Mouse (Mus musculus): ENCODE results near the gene Zbtb9. TPM values are rescaled to one million over a fixed set of nuclear protein-coding genes. Genes with fewer than 3 reads are reported as not detected.

Zbtb9 gene
- total RNA-seq, 2 experiments from 2014 or later: 5.2 to 7.4 TPM

DNA sequence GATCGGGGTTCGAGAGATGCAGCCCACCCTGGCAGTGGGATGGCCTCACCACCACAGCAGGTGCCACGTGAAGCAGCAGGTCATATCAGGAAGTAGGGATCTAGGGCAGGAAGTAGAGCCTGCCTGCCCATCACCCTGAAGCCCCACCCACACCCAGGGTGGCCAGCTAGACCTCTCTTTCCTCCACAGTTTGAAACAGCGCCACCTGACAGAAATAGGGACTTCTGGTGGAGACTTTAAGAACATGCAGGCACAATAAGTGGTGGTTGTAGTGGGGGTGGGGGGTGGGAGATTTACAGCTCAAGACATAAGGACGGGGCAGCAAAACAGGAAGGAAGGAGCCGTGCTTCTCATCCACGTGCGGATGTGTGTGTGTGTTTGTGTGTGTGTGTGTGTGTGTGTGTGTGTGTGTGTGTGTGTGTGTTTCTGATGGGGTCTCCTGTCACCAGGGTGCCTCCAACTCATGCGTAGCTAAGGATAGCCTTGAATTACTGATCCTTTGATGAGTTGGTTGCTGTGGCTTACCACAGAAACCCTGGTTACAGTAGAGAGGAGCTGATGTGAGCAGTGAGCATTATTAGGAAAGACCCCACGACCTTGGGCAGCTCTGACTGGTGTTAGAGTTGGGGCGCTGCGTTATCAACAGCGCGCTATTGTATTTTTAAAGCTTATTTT, 39.2 kb downstream of the Zbtb9 start:
- DNase-seq: no peak

DNA sequence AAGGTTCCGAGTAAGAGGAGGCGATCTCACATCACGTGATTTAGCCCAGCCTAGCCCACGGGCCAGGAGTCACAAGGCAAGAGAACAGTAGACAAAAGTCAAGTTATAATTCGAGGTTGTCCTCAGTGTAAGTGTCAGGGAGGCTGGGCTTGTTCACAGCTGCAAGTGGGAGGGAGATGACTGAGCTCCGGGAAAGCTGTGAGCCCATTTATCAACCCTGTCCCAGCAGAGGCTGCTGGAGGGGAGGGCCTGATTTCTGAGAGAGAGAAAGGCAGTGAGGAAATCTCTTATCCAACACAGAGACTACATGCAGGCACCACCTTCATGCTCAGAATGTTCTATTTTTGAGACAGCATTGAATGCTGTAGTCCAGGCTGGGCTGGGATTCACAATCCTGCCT, 39.9 kb downstream of the Zbtb9 start:
- DNase-seq: no peak

DNA sequence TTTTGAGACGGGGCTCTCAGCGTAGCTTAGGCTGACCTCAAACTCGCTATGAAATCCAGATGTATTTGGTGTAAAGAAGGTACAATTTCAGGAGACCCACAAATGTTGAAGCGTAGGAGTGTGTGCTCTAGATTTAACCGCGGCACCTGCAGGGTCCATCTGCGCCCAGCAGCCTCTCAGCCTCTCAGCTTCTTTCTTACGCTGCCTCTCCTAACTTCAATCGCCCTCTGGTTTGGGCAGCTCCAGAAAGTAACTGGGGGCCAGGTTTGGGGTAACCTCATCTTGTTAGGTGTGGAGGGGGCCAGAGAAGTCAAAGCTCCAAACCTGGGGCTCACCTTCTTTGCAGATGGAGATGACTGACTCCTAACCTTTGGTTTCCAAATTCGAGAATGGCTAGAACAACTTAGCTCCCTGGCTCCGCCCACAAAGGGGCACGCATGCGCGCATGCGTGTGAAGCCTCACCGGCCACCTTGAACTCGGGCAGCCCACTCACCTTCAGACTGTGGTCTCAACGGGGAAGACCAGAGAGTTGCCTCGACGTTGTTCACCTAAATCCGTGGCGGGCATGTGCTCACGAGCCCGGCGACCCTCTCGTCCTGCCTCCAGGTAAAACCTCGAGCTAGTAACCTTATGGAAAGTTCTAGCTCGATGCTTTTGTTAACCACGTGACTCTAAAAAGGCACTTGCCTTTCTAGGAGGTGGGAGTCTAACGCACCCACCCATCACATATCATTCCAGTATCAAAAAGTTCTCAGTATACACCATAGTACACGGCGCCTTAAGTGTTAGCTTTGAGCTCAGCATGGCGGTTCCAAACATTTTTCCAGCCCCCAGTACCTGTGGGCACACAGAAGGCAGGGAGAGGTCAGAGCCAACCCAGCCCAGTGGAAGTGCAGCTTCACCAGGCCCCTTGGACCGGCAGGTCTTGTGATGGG, 44.9 kb downstream of the Zbtb9 start:
- DNase-seq: peak; percentile 94

DNA sequence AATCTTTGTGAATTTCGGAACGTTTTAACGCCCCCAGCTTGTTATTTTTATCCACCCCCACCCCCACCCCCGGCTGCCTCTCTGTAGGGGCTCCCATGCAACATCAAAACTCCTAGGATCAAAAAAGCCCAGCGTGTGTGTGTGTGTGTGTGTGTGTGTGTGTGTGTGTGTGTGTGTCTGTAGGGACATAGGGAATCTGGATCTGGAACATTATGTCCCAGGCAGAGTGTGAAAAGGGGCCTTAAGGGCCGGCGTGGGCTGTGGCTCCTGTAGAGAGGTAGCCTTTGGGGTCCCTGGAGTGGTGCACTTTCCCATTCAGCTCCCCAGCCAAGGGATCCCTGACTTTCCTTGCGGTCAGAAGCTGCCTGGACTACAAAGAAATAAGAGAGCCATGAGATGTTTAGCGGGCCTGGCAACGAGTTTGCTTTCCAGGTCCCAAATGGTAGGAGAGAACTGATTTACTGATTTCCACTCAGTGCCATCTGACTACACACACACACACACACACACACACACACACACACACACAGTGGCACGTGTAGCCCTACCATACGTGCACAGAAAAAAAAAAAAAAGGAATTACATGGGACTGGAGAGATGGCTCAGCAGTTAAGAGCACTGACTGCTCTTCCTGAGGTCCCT, 45.7 kb downstream of the Zbtb9 start:
- DNase-seq: peak; percentile 39

DNA sequence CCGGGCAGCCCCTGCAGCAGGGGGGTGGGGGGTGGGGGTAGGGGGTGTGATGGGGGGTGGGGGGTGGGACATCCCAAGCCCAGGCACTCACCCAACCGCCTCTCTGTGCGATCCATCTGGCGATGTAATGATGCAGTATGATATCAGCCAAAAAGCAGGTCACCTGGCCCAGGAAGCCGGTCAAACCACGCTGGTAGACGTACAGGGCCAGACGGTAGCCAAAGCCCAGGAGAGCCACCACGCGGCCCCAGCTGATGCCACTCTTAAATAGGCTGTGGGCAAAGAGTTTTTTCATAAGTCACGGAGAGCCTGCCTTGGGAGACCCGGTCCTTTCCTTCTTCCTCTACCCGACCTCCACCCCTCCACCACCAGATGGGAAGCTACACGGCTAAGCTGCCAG, 48.1 kb downstream of the Zbtb9 start:
- DNase-seq: no peak

DNA sequence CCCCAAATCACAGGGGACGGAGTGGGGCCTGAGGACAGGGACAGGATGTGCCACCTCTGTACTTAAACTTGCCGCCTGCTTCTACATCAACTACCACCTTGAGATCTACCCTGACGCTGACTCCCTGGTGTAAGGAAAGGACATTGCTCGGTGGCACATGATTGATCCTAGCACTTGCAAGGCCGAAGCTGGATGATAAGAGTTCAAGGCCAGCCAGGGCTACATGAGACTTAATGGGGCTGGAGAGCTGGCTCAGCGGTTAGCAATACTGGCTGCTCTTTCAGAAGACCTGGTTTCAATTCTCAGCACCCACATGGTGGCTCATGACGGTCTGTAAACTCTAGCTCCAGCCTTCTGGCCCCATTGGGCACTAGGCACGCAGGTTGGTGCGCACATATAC, 48.8 kb downstream of the Zbtb9 start:
- no peak for DNase-seq

DNA sequence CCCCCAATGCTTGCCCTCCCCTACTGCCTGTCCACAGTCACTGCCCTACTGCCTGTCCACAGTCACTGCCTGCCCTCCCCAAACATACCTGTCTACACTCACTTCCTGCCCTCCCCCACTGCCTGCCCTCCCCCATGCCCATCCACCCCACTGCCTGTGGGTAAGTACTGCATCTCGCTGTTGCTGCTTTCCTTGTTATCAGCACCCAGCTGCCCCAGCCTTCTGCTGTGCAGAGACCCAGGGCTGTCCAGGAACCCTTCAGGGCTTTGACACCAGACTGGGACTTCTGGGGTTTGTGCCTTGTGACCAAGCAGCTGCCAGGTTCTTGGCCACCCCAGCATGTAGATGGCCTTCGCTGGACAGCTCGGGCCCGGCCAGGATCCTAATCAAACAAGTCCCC, 50.4 kb downstream of the Zbtb9 start:
- DNase-seq: no peak

DNA sequence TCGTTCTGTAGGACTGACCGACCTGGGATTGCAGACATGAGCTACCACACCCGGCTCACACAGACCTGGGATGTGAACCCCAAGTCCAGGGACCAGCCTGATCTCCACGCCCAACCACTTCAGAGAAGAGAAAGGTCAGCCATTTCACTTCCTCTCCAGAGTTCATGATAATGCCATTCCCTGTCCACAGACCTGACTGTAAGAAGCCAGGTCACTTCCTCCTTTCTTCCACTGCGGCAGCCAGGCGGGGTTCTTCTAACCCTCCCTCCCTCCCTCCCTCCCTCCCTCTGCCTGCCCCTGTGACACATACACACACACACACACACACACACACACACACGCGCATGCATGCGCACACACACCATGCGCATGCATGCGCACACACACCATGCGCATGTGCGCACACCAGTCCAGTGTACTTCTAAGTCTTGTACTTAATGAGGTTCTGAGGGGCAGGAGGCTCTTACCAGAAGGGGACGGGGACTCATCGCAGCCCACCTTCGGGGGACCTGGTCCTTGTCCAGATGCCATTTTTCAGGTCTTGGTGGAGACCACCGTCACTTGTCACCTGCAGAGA, 52.4 kb downstream of the Zbtb9 start:
- DNase-seq: no peak

DNA sequence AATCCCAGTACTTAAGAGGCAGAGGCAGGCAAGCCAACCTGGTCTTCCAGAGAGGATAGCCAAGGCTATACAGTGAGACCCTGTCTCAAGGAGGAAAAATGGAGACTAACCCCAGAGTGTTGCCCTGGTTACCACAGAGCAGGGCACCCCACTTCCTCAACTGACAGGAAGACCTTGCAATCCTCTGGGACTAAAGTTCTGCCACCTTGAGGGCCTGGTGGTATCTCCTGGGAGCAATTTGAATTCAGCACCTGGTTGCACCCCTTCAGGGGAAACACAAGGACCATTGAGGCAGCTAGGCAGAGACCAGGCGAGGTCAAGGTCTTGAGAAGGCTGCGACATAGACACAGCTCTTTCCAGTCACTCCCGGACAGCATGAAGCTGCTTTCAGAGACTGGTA, 53.0 kb downstream of the Zbtb9 start:
- DNase-seq: no peak

DNA sequence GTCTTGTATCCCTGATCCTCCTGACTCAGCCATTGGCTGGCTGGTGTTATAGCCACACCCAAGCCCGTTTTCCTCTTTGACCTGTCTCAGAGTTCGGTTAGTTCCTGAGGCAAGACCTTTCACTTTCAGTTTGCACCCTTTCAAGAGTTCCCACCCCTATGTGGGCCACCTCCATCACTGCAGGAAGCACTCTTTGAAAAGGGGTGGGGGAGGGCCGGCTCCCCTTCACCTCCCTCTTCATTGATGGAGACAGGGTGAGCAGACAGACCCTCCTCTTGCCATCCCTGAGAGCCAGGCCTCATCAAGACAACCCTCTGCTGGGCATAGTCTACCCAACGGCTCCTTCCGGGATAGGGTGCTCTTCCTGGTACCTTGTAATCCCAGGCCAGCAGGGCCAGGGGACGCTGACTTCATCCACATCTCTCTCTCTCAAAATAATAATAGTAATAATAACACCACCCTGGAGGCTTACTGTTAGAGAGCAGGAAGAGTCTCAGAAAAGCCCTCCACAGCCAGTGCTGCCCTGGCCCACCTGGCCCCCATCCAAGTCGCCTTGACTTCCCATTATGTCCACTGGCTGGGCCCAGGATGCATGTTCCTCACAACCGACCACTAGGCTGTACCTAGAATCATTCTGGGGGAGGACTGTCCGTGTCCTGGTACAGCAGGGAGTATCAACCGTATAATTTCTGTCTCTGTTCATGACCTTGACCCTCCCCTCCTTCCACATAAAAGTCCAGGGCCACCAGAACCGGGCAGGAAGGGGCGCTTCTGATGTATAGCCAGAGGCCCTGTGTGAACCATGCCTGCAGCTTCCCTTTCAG, 54.7 kb downstream of the Zbtb9 start:
- DNase-seq: peak; percentile 55

DNA sequence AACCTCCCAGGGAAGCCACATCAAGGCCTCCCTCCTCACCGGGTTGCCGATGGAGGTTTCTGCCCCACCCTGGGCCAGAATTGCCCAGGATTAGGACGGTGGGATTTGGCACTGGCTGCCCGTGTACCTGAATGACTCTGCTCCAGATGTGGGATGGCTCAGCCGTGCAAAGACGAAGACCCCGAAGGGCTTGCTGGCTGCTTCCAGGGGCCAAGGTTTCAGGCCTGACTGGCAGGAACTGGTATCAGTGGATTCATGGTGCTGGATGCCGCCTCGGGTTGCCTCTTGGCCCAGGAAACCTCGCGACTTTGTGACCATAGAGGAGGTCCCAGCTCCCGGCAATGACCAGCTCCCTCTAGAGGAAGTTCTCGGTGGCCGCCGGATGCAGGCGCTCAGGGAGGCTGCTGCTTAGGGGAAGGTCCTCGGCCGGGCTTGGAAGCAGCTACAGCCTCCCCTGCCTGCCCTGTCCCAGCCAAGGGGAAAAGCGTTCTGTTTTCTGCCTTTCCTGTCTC, 55.4 kb downstream of the Zbtb9 start:
- DNase-seq: peak; percentile 94

DNA sequence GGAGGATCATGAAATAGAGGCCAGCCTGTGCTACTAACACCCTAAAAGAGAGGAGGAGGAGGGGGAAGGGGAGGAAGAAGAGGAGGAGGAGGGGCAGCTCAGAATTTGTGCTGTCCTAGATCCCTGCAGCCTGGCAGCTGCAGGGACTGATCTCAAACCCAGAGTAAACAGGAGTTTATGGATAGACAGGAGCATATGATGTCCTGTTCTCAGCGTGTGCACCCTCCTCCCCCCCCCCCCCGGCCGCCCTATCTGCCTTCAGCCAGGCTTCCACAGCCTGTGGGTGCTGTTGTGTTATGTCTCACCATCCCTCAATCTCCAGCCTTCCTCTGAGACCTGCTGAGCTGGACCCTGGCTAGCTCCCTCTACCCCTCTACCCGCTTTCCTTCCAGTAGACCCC, 55.9 kb downstream of the Zbtb9 start, which contains the start of gene Bak1:
Gene Bak1, minus strand, starts transcription at position 101 of the 400 bp plus-strand sequence.
- DNase-seq: no peak

DNA sequence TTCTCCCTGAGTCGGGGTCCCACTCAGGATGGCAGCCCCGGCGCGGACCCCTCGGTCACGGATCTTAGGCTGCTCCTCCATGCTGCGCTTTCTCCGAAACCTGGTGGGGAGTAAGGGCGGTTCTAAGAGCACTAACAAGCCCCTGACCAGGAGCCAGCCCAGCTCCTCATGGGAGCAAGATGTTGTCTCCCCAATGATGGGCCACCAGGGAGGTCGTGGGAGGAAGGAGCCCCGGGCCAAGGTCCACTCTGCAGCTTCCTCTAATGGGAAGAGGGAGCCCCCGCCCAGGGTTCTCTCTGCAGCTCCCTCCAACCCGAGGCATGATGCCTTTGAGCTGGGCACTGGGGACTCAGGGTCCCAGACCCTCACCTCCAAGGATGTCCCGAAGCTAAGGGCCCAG, 56.5 kb downstream of the Zbtb9 start:
- no peak for DNase-seq

DNA sequence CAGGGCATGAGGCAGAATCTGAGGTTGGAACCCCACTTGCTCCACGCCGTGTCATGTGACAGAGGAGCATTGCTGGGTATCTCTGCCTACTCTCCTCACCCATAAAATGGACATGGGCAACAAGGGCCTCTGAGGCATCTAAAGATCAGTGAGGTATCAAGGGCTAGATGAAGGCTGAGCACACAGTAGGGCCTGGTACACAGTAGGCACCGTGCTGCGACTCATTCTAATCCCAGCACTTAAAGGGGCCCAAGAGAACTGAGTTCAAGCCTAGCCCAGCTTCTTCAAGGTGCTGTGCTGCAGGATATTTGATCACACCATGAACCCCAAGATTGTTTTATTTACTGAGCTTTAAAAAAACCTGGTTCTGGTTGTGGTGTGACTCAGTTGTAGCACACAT, 57.9 kb downstream of the Zbtb9 start:
- no peak for DNase-seq

DNA sequence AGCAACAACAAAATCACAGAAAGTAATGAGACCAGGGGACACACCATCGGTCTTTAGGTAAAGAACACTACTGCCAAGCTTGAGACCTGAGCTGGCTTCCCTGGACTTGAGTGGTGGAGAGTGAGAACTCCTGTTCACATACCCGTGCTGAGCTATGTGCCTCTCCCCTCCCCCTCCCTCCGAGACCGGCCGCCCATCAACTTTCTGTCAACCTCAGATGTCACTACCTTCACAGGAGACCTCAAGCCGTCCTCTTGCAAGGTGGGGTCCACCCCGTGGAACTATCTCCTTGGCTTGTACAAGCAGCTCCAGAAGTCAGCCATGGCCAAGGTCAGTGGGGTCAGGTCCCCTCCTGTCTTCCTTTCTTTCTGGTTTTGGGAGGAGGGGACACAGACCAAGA, 59.4 kb downstream of the Zbtb9 start:
- no peak for DNase-seq

DNA sequence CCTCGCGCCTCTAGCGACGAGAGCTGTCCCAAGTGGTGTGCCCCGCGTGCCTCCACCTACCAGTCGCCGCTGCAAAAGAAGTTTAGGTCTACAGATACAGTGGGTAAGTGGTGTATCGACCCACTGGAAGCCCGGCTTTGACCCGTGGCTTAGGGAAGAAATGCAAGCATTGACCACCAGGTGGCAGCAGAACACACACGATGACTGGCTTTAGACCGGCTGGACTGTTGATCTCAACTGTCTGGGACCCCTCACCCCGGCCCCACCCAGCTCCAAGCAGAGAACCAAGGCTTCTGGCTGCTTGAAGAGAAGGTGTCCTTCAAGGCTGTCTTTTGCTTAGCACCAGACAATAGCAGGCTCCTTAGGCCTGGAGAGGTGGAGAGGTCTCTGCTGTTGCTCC, 59.9 kb downstream of the Zbtb9 start:
- peak; percentile 88 for DNase-seq

DNA sequence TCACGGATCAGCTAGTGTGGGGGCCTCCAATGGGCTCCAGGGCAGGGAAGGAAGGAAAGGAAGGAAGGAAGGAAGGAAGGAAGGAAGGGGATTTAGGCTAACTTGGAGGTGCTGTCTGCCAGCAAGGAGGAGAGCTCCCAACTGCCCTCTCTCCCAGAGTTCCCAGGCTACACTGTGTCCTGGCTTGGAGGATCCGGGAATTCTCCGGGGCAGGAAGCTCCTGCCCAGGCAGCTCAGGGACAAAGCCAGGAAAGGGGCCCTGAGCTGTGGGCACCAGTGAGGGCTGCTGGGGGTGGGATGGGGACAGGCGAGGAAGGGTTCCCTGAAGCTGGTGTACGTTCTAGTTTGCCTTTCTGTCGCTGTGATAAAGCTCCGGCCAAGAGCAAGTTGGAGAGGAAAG, 63.5 kb downstream of the Zbtb9 start:
- no peak for DNase-seq

DNA sequence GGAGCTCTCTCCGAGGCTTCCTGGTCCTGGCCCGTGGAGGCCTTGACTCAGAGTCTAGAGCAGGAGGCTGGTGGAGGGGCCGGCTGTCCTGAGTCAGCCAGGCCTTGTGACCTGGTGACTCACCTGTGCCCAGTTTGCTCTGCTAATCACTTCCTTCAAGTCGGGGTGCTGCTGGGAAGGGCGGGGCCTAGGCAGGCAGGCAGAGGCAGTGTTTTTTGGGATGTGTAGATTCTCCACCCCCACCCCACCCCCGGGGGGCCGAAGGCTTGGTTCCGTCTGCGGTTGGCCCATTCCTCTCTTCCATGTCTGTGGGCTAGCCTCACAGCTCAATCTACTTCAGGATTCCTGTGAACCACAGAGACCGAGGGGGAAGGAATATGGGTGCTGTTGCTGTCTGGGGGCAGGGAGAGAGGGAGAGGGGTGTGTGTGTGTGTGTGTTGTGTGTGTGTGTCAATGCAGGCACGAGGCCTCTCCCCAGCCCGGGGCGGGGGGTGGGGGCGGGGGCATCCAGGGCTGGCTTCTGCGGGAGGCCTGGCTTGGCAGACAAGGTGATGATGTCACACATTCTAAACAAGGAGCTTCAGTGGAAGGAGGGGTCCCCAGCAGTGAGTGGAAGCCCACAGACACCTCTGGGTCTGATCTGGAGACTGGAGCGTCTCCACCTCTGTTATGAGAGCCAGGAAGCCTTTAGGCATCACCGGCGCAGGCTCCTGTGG, 65.5 kb downstream of the Zbtb9 start:
- peak; percentile 57 for DNase-seq

DNA sequence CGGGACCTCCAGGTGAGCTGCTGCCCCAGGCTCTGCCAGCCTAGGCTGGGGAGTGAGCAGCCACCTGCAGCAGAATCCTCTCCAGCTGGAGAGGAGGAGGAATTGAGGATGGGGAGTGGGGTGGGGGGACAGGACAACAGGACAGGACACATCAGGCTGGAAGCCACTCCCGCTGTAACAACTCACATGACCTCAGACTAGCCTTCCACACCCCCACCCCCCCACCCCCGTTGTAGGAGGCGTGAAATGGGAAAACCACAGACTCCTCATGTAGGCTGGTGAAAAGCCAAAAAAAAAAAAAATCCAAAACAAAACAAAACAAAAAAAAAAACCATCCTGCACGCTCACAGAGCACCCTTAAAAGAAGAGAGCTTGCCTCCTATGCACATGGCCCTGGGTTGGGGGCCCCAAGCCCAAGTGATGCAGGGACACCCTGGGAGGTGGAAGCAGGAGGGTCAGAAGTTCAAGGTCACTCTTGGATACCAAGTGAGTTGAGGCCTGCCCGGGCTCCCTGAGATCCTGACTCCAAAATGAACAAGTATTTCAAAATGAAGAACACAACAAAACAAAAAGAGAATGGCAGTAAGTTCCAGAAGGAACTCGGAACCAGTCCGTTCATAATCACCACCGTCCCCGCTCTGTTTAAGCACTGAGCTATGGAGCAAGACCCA, 66.6 kb downstream of the Zbtb9 start:
- DNase-seq: no peak

DNA sequence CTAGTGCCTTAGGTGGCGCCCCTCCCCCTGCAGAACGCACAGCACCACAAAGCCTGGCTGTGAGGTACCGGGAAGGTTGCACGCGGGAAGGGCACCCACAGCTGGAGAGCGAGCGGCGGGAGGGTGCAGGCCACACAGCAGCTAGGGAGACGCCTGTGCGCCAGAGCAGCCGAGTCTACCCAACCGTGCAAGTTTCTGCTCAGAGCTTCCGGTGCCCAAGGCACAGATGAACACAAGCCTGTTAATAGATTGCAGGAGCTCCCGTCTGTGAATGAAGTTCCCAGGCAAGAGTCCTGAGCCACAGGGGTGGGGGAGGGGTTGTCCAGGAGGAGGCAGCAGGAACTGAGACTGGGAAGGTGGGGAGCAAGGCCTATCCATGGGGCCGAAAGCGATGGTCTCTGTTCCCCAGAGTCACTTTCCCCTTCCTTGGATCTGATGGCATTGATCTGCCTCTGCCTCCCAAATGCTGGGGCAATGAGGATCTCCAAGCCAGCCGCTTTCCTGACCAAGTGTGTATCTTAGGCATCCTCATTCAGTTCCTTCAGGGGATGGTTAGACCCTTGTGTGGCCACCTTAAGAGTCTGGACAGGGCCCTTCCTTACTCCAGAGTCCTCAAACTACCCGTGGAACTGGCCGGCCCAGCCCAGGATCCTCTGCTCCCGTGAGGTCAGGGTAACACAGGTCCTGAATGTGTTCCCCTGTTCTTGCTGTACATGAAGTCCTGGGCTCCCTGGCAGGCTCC, 67.5 kb downstream of the Zbtb9 start:
- DNase-seq: no peak
